Mouse (Mus musculus) limb, embryonic 13.5 days (tissue): ENCODE measurements around the gene Spag4. TPM values are rescaled to one million over a fixed set of nuclear protein-coding genes. Genes with fewer than 3 reads are reported as not detected.

Experiments
- ATAC-seq: fragments of 200-750 bp; cut with Nextera tagmentation; 2 replicates; pipeline ENCODE4 v1.8.0; 2017; ENCODE audit warnings: low read depth, moderate number of reproducible peaks, moderate TSS enrichment; ENCODE audit not compliant: low FRiP score
- H3K27ac ChIP-seq: fragments of 300-500 bp; sonication (generic); 2 replicates; pipeline ENCODE4 v1.5.1; 2015; ENCODE audit warnings: inconsistent platforms, mild to moderate bottlenecking, moderate library complexity
- H3K27me3 ChIP-seq: fragments of 300-500 bp; sonication (generic); 2 replicates; pipeline ENCODE4 v1.6.1; 2015; ENCODE audit warnings: mild to moderate bottlenecking, inconsistent platforms
- H3K36me3 ChIP-seq: fragments of 300-500 bp; sonication (generic); 2 replicates; pipeline ENCODE4 v1.6.1; 2015; ENCODE audit warnings: inconsistent platforms, mild to moderate bottlenecking, moderate library complexity
- H3K4me1 ChIP-seq: fragments of 300-500 bp; sonication (generic); 2 replicates; pipeline ENCODE4 v1.6.1; 2015; ENCODE audit warnings: inconsistent platforms
- H3K4me2 ChIP-seq: fragments of 300-500 bp; sonication (generic); replicated peaks from 2 replicates; pipeline ENCODE4 v1.6.1; 2015; ENCODE audit warnings: inconsistent platforms, mild to moderate bottlenecking, moderate library complexity
- H3K4me3 ChIP-seq: fragments of 300-500 bp; sonication (generic); 2 replicates; pipeline ENCODE4 v1.5.1; 2015; ENCODE audit warnings: moderate library complexity, mild to moderate bottlenecking, inconsistent platforms
- H3K9ac ChIP-seq: fragments of 300-500 bp; sonication (generic); 2 replicates; pipeline ENCODE4 v1.6.1; 2015; ENCODE audit warnings: mild to moderate bottlenecking, inconsistent platforms
- H3K9me3 ChIP-seq: fragments of 300-500 bp; sonication (generic); 2 replicates; pipeline ENCODE4 v1.6.1; 2016; ENCODE audit warnings: inconsistent platforms
- WGBS: fragments of 180-500 bp; shearing (Covaris S2); methylation state at CpG from one replicate; pipeline ENCODE4 v1.1.7; 2015; 5-methylcytosine and 5-hydroxymethylcytosine counted together
- polyA plus RNA-seq: library from polyadenylated mRNA; unstranded; fragments of >200 nt; fragmentation: Nextera tagmentation; extraction: Ambion mirVana; gene quantifications from 2 replicates; pipeline ENCODE4 v1.2.1, GENCODE M21; 2015

Spag4 gene
- polyA plus RNA-seq: 3.9 and 4.3 TPM in 2 replicates

DNA sequence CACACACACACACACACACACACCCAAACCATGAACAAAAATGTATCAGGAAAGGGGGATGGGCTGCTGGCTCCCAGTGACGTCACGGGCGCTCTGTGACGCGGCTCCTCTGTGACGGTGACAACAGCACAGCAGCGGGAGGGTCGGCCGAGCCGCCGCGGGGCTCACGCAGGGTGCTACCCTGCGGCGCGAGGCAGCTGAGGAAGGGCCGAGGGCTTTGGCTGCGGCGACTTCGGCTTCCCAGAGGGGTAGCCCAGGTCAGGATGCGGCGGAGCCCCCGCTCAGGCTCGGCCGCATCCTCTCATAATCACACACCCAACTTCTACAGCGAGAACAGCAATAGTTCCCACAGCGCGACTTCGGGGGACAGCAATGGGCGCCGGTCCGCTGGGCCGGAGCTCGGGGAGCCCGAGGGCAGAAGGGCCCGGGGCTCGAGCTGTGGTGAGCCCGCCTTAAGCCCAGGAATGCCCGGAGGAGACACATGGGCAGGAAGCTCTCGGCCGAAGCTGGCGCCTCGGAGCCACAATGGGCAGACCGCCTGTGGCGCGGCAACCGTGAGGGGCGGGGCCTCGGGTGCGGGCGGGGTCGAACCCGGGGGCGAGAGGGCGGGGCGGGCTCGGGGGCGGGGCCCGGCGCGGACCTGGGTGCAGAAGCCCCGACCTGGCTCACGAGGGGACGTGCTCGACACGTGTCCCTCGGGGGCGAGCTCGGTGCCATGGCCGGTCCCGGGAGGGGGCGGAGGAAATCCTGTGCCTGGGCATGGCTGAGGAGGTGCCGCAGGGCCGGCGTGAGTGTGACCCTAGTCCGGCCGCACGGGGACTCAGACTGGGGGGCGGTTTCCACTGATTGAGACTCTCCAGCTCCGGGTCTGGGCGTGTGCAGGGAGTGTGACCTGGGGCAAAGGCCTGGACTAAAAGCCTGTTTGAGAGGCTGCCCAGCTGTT is at the start of gene Spag4:
Gene Spag4, plus strand, starts transcription at position 77 of the 943 bp plus-strand sequence.
- Histone ChIP-seq H3K4me1 (peaks cover 10% of the 10 kb centered on the region), H3K27me3 (no peaks in the 10 kb centered on the region), H3K9me3 (no peaks in the 10 kb centered on the region), H3K4me2 (peak within 1 kb of the TSS; percentile 92), H3K9ac (peak within 1 kb of the TSS; percentile 83), H3K36me3 (peaks cover 26% of the 10 kb centered on the region), H3K4me3 (peak within 1 kb of the TSS; percentile 69), H3K27ac (peak within 1 kb of the TSS; percentile 77; the same call in 1 of the 2 replicates)
- under 1% methylated on average over 77 of the region's 81 CpGs for WGBS
- ATAC-seq: peak; percentile 75

DNA sequence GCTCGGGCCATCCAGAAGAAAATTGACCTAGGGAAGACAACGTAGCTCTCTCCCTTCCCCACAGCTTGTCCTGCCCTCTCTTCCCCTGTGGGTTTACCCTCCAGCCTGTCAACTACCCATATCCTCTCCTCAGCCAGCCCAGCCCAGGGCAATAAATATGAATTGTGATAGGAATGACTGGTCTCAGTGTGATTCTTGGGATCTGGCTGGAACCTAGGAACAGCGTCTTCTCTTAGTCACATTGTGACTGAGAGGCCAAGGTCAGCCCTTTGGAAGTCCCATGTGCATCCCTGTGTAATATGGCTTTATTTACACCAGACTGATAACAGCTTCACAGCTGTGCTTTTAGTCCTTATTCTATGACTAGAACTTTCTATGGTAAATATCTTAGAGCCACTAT is 46.9 kb upstream of the Spag4 start:
- Histone ChIP-seq H3K4me2 (no peak overlapping the region), H3K36me3 (peaks cover 75% of the 10 kb centered on the region), H3K27me3 (no peaks in the 10 kb centered on the region), H3K9me3 (no peaks in the 10 kb centered on the region), H3K27ac (no peak overlapping the region), H3K4me3 (no peak overlapping the region), H3K9ac (no peak overlapping the region), H3K4me1 (no peaks in the 10 kb centered on the region)
- no peak for ATAC-seq
- 90% methylated on average over 3 of the region's 3 CpGs for WGBS

DNA sequence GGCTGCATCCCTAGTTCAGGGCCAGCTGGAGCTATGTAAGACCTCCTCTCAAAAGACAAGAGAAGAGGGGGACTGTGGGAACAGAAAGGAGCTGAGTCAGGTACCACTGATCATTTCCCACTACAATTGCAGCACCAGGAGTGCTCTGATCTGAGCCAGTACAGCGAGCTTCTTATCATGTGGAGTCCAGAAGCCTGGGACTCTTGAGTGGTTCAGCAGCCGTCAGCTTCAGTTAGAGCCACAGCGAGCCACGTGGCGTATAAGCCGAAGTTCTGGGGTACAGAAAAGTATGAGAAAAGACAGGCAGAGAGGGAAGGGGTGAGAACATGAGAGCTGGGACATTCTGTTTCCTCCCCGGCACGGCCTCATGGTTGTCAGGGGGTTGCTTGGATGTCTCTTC is 43.8 kb upstream of the Spag4 start:
- H3K27me3 ChIP-seq: no peaks in the 10 kb centered on the region
- no peaks in the 10 kb centered on the region for H3K4me1 ChIP-seq
- no peak overlapping the region for H3K9ac ChIP-seq
- ATAC-seq: no peak
- H3K4me2 ChIP-seq: no peak overlapping the region
- peaks cover 44% of the 10 kb centered on the region for H3K36me3 ChIP-seq
- H3K27ac ChIP-seq: no peak overlapping the region
- WGBS: 85% methylated on average over 8 of the region's 8 CpGs
- H3K4me3 ChIP-seq: no peak overlapping the region
- H3K9me3 ChIP-seq: no peaks in the 10 kb centered on the region

DNA sequence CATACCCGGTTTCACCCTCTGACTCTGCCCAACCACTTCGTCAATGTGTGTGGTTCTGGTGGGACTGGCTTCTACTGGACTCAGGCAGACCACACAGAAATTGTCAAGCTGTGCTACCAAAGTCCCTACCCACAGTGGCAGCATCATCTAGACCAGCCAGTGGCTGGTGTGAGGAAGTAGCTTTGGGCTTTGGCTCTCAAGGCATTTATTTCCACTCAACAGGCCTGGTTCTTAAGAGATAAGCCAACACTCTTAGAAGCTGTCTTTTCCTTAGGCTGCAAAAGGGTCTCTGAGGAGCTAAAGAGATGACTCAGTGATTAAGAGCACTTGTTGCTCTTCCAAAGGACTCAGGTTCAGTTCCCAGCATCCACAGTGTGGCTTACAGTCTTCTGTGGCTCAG is 43.2 kb upstream of the Spag4 start:
- H3K27ac ChIP-seq: no peak overlapping the region
- H3K9ac ChIP-seq: no peak overlapping the region
- whole genome bisulfite sequencing: 85% methylated on average over 2 of the region's 2 CpGs
- no peak overlapping the region for H3K4me2 ChIP-seq
- H3K4me3 ChIP-seq: no peak overlapping the region
- peaks cover 38% of the 10 kb centered on the region for H3K36me3 ChIP-seq
- no peak for ATAC-seq
- no peaks in the 10 kb centered on the region for H3K4me1 ChIP-seq
- no peaks in the 10 kb centered on the region for H3K9me3 ChIP-seq
- H3K27me3 ChIP-seq: no peaks in the 10 kb centered on the region

DNA sequence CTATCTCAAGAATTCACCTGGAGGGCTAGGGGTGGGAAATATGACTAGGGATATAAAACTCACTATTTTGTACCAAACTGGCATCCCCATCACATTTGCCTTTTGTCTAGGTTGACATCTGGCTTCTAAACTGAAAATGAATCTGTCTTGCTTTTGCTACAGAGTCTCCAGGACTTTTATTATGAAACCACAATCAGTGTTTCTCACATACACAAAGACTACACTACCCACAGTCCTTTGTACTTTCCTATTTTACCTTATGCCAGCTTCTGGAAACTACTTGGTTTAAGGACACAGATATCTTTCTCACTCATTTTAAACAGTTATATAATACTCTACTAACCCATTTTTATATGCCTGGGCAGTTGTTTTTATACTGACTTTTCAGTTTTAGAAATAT is 39.5 kb upstream of the Spag4 start:
- no peak overlapping the region for H3K9ac ChIP-seq

DNA sequence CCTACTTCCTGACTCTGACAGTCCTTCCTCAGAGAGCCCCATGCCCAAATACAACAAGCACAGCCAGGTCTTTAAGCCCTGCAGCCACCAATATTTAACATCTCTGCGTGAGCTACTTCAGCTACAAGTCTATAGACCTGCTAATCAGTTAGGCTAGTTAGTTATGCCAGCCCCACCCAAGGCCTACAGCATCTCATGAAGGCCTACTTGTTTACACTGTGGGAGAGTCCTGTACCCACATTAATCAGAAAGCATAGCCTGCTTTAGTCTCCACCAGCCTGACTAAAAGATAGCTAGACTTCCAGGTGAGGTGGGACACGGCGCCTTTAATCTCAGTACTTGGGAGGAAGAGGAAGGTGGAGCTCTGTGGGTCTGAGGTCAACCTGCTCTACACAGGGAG is 25.6 kb upstream of the Spag4 start:
- H3K4me3 ChIP-seq: no peak overlapping the region
- no peak for ATAC-seq

More for the DNA sequence above, 39.5 kb upstream of the Spag4 start:
- no peak for ATAC-seq
- no peak overlapping the region for H3K4me3 ChIP-seq
- H3K4me2 ChIP-seq: no peak overlapping the region
- H3K36me3 ChIP-seq: peaks cover 1% of the 10 kb centered on the region; the same call in 1 of the 2 replicates
- no peaks in the 10 kb centered on the region for H3K4me1 ChIP-seq
- no peak overlapping the region for H3K27ac ChIP-seq
- H3K9me3 ChIP-seq: no peaks in the 10 kb centered on the region
- H3K27me3 ChIP-seq: no peaks in the 10 kb centered on the region

DNA sequence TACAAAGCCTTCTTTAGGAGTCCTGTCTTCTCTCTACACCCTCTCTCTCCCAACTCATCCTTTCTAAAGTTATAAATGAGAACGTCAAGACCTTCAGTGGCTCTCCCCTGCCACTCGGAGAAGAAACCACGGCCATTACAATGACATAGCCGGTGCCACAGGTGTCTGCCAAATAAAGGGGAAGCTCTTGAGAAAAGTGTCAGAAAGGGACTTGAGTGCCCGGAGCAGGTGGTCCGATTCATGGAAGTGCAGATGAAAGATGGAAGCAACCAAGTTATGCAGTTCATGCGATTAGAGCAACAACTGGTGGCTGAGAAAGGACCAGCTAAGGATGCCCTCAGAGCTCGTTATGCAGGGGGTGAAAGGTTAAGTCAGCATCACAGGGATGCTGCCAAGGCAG is 22.1 kb upstream of the Spag4 start:
- ATAC-seq: no peak
- Histone ChIP-seq H3K36me3 (no peaks in the 10 kb centered on the region), H3K9me3 (no peaks in the 10 kb centered on the region), H3K4me2 (no peak overlapping the region), H3K27ac (no peak overlapping the region), H3K27me3 (peaks cover 7% of the 10 kb centered on the region), H3K9ac (no peak overlapping the region), H3K4me1 (peaks cover 5% of the 10 kb centered on the region; the same call in 1 of the 2 replicates), H3K4me3 (no peak overlapping the region)
- WGBS: 80% methylated on average over 8 of the region's 8 CpGs

More for the DNA sequence above, 25.6 kb upstream of the Spag4 start:
- Histone ChIP-seq H3K27ac (no peak overlapping the region), H3K36me3 (no peaks in the 10 kb centered on the region), H3K4me2 (no peak overlapping the region), H3K4me1 (no peaks in the 10 kb centered on the region), H3K27me3 (no peaks in the 10 kb centered on the region), H3K9ac (no peak overlapping the region), H3K9me3 (no peaks in the 10 kb centered on the region)
- 91% methylated on average over 3 of the region's 3 CpGs for WGBS

DNA sequence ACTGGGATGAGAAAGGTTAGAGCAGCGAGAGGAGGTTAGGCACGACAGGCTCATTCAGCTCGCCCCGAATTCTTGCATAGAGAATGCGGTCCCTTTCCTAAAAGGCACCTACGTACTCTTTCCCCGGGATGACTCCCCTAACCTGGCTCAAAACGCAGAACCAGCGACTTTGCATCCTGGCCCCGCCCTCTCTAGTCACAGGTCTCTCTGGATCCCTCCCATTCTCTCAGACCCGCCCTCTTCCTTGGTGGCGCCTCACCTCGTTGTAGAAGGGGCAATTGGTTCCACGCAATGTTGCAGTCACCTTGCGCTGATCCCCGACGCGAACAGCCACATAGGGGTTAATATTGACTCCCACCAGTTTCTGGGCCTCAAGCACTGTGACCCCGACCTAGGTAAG is 17.0 kb upstream of the Spag4 start:
- Histone ChIP-seq H3K9ac (no peak overlapping the region), H3K4me3 (peak overlapping the region; percentile 16; the same call in 1 of the 2 replicates), H3K27me3 (peaks cover 10% of the 10 kb centered on the region), H3K9me3 (no peaks in the 10 kb centered on the region), H3K4me1 (peaks cover 7% of the 10 kb centered on the region; the same call in 1 of the 2 replicates), H3K27ac (no peak overlapping the region), H3K36me3 (no peaks in the 10 kb centered on the region), H3K4me2 (peak overlapping the region; percentile 45)
- WGBS: 6% methylated on average over 19 of the region's 19 CpGs
- ATAC-seq: no peak

DNA sequence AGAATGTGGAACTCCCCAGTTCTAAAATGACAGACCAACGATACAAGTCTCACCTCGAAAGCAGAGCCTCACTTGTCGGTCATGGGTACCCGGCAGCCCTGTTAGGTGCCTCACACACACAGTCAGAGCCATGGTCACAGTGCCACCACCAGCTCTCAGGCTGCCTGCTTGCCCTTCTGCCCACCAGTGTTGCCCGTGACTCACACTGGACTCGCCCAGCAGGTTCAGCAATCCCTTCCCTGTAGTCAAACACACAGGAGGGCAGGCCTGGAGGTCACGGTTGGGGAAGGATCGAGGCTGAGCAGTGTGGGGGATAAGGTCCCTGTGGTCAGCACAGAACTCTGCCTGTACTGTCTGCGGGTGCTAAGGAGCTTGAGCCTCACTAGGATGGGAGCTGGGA is 12.2 kb upstream of the Spag4 start, which contains the start of gene Fer1l4:
Gene Fer1l4, minus strand, starts transcription at position 132 of the 400 bp plus-strand sequence.
- H3K27ac ChIP-seq: no peak within 1 kb of the TSS
- no peak within 1 kb of the TSS for H3K9ac ChIP-seq
- no peak within 1 kb of the TSS for H3K4me3 ChIP-seq
- no peak within 1 kb of the TSS for H3K4me2 ChIP-seq
- peaks cover 3% of the 10 kb centered on the region; the same call in 1 of the 2 replicates for H3K4me1 ChIP-seq
- H3K27me3 ChIP-seq: 0 out of 2 replicates have a peak, but pooled peaks cover 3% of the 10 kb centered on the region
- WGBS: 78% methylated on average over 9 of the region's 9 CpGs
- H3K9me3 ChIP-seq: no peaks in the 10 kb centered on the region
- no peaks in the 10 kb centered on the region for H3K36me3 ChIP-seq
- ATAC-seq: no peak

DNA sequence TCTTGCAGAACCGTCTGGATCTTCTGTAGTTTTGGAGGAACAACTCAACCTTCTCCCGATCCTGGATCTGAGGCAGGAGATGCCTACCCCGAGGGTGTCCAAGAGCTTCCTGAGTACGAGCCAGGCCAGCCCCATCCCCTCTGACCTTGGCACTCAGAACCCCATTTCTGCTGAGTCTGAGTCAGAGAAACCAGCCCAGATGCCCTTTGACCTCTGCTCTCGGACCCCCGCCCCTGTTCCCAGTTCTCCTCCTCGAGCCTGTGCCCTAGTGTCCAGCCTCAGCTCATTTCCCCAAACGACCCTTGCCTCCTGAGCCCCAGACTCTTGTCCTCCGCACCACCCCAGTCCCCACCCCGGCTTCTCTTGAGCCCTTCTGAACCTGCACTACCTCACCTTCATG is 1.2 kb downstream of the Spag4 start:
- Histone ChIP-seq H3K4me3 (peak overlapping the region; percentile 69), H3K9ac (peak overlapping the region; percentile 83), H3K36me3 (peaks cover 33% of the 10 kb centered on the region), H3K27me3 (no peaks in the 10 kb centered on the region), H3K9me3 (no peaks in the 10 kb centered on the region), H3K27ac (no peak overlapping the region; the same call in 1 of the 2 replicates), H3K4me1 (peaks cover 10% of the 10 kb centered on the region), H3K4me2 (peak overlapping the region; percentile 92)
- ATAC-seq: peak; percentile 8; the same call in 1 of the 2 replicates
- WGBS: 27% methylated on average over 10 of the region's 10 CpGs

DNA sequence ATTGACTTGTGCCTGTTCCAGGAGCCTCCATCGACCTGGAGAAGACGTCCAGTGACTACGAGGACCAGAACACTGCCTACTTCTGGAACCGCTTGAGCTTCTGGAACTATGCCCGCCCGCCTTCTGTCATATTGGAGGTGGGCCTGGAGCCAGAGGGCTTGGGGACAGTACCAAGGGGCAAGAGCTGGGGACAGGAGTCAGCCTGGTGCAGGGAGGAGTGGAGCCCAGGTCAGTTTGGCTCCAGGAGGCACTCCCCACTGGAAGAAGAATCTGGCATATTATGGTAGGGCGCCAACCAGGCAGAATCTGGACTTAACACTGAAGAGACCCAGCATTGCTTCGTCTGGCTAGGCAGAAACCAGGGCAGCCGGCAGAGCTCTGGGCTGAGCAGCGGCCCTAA is 2.9 kb downstream of the Spag4 start:
- no peak overlapping the region for H3K4me3 ChIP-seq
- H3K9ac ChIP-seq: no peak overlapping the region
- peaks cover 50% of the 10 kb centered on the region for H3K36me3 ChIP-seq
- H3K4me1 ChIP-seq: peaks cover 10% of the 10 kb centered on the region
- H3K27ac ChIP-seq: peak overlapping the region; percentile 3; the same call in 1 of the 2 replicates
- 90% methylated on average over 10 of the region's 10 CpGs for WGBS
- no peak overlapping the region for H3K4me2 ChIP-seq
- no peak for ATAC-seq
- H3K27me3 ChIP-seq: no peaks in the 10 kb centered on the region
- no peaks in the 10 kb centered on the region for H3K9me3 ChIP-seq

DNA sequence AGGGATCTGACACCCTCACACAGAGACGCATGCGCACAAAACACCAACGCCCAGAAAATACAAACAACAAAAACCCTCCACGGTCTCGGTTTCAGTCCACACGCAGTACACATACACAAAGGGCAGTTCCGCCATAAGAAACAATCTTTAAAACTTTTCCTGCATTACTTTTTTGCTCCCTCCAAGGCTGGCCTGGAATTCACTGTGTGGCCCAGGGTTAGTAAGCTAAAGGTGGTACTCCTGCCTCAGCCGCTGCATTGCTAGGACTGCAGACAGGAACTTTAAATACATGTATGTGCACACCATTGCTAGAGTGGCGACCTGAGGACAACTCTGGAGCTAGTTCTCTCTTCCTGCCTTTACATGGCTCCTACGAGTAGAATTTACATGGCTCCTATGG is 6.3 kb downstream of the Spag4 start:
- no peak overlapping the region for H3K4me2 ChIP-seq
- no peak overlapping the region for H3K9ac ChIP-seq
- 95% methylated on average over 10 of the region's 10 CpGs for WGBS
- H3K27me3 ChIP-seq: no peaks in the 10 kb centered on the region
- ATAC-seq: no peak
- H3K36me3 ChIP-seq: peaks cover 83% of the 10 kb centered on the region
- no peak overlapping the region for H3K4me3 ChIP-seq
- 0 out of 2 replicates have a peak overlapping the region, but pooled peaks have one; percentile 28 for H3K27ac ChIP-seq
- no peaks in the 10 kb centered on the region for H3K9me3 ChIP-seq
- peaks cover 4% of the 10 kb centered on the region for H3K4me1 ChIP-seq
